Mouse (Mus musculus) lung, postnatal 25 days (tissue): ENCODE measurements around the gene Olfr25.

Source experiments
- DNase-seq: peaks from one replicate; pipeline ENCODE4 v3.0.0; 2022; ENCODE audit warnings: low spot score

Olfr25 gene

DNA sequence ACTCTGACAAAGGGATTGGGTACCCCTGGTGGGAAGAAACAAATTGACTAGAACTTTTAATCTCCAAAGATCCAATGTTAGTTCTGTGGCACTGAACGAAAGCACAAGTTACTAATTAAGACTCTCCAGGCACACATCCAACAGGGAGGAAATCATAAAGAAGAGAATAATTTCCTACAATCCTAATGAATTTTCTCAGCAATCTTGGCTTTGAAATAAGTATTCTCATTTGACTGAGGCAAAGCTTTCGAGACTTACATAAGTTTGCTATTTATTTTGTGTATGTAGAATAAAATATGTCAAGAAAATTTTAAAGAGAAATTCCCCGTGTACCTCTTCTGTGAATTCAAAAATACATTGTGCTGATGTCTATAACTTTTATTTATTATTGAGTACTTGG is at the start of gene Olfr25:
Gene Olfr25, plus strand, starts transcription at position 301 of the 400 bp plus-strand sequence.
- DNase-seq, result no peak

- DNase-seq, result no peak
Measured at GRCm38 (mm10) chr9:38290807-38291206, 38.1 kb upstream of the Olfr25 start, which contains the start of gene Olfr896-ps1. TSS of gene Olfr896-ps1 (plus strand) at chr9:38291107.

- DNase-seq, result no peak
Measured at GRCm38 (mm10) chr9:38348111-38348510, 19.3 kb downstream of the Olfr25 start, which contains the start of gene Olfr898. TSS of gene Olfr898 (plus strand) at chr9:38348411.

- no peak for DNase-seq
Measured at GRCm38 (mm10) chr9:38366596-38366995, 37.7 kb downstream of the Olfr25 start, which contains the start of gene Olfr250. TSS of gene Olfr250 (plus strand) at chr9:38366896.

DNA sequence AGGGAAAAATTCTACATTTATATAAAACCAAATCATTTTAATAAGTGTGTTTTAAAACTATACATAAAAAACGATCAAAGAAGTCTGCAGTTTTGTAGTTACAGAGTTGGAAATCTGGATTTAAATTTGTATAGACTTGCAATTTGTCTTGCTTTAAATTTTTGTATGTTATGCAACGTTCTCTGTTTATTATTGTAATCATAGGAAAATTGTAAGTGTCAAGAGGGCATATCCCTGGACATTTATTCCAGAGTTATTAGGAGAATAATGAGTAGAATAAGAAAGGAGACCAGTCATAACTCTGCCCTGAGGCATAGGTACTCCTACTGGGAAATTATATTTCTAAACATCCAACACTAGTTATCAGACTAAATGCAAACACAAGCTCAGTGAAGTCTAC is 47.9 kb downstream of the Olfr25 start, which contains the start of gene Olfr251:
Gene Olfr251, plus strand, starts transcription at position 301 of the 400 bp plus-strand sequence.
- DNase-seq, result no peak
